Mouse (Mus musculus): ENCODE measurements around the gene Src. TPM values are rescaled to one million over a fixed set of nuclear protein-coding genes. Genes with fewer than 3 reads are reported as not detected.

Src gene
- total RNA-seq, 2 experiments from 2014 or later, result 0.09 TPM; not detected in 1

GRCm38 (mm10) chr2:157409793-157410533, 8.3 kb upstream of the Src start:
- no peak for ATAC-seq (replicated peaks; ENCODE audit: low FRiP score, poor library complexity, severe bottlenecking)

GRCm38 (mm10) chr2:157411151-157411693, 7.0 kb upstream of the Src start:
- ATAC-seq (replicated peaks; ENCODE audit: low FRiP score, poor library complexity, severe bottlenecking), result no peak

- ATAC-seq (replicated peaks; ENCODE audit: low FRiP score, poor library complexity, severe bottlenecking), result no peak
Observed at GRCm38 (mm10) chr2:157412497-157412896, 5.7 kb upstream of the Src start.

- ATAC-seq (replicated peaks; ENCODE audit: low FRiP score, poor library complexity, severe bottlenecking), result no peak
Observed at GRCm38 (mm10) chr2:157417229-157417628, 1.0 kb upstream of the Src start.

GRCm38 (mm10) chr2:157418609-157419071, 396 bp downstream of the Src start:
- no peak for ATAC-seq (replicated peaks; ENCODE audit: low FRiP score, poor library complexity, severe bottlenecking)

GRCm38 (mm10) chr2:157419506-157419905, 1.3 kb downstream of the Src start:
- no peak for ATAC-seq (replicated peaks; ENCODE audit: low FRiP score, poor library complexity, severe bottlenecking)

GRCm38 (mm10) chr2:157420404-157420803, 2.2 kb downstream of the Src start:
- ATAC-seq (replicated peaks; ENCODE audit: low FRiP score, poor library complexity, severe bottlenecking), result no peak

GRCm38 (mm10) chr2:157422062-157422655, 3.9 kb downstream of the Src start:
- no peak for ATAC-seq (replicated peaks; ENCODE audit: low FRiP score, poor library complexity, severe bottlenecking)

GRCm38 (mm10) chr2:157422854-157423705, 4.8 kb downstream of the Src start:
- ATAC-seq (replicated peaks; ENCODE audit: low FRiP score, poor library complexity, severe bottlenecking), result no peak

GRCm38 (mm10) chr2:157423706-157424125, 5.5 kb downstream of the Src start:
- no peak for ATAC-seq (replicated peaks; ENCODE audit: low FRiP score, poor library complexity, severe bottlenecking)

GRCm38 (mm10) chr2:157424126-157424903, 6.1 kb downstream of the Src start:
- ATAC-seq (replicated peaks; ENCODE audit: low FRiP score, poor library complexity, severe bottlenecking), result no peak

GRCm38 (mm10) chr2:157424904-157425642, 6.8 kb downstream of the Src start:
- no peak for ATAC-seq (replicated peaks; ENCODE audit: low FRiP score, poor library complexity, severe bottlenecking)

- ATAC-seq (replicated peaks; ENCODE audit: low FRiP score, poor library complexity, severe bottlenecking), result no peak
Observed at GRCm38 (mm10) chr2:157425643-157425988, 7.4 kb downstream of the Src start.

- ATAC-seq (replicated peaks; ENCODE audit: low FRiP score, poor library complexity, severe bottlenecking), result no peak
Observed at GRCm38 (mm10) chr2:157426171-157426570, 7.9 kb downstream of the Src start.

- ATAC-seq (replicated peaks; ENCODE audit: low FRiP score, poor library complexity, severe bottlenecking), result no peak
Observed at GRCm38 (mm10) chr2:157427164-157427563, 8.9 kb downstream of the Src start.

- ATAC-seq (replicated peaks; ENCODE audit: low FRiP score, poor library complexity, severe bottlenecking), result no peak
Observed at GRCm38 (mm10) chr2:157428351-157429139, 10.3 kb downstream of the Src start.

- ATAC-seq (replicated peaks; ENCODE audit: low FRiP score, poor library complexity, severe bottlenecking), result no peak
Observed at GRCm38 (mm10) chr2:157429735-157430134, 11.5 kb downstream of the Src start.
